Mouse (Mus musculus) liver, adult 2 months (tissue): ENCODE measurements at regions not wholly inside any gene's neighbourhood (a gene's known extent, or its start where the extent isn't known, plus 50 kb on each side); places are given as distances from the start of the nearest gene placed in this dataset.
"Not testable (repeated sequence)": the region's sequence is repeated elsewhere in the genome, so short reads cannot be mapped to it uniquely, and the experiment has no call there.

Source experiments
- DNase-seq: peaks from one replicate; pipeline ENCODE4 v3.0.0-alpha.2; 2011; ENCODE audit warnings: low read depth, low spot score; ENCODE audit errors: extremely low read depth
- H3K27ac ChIP-seq: fragments of 200-500 bp; replicated peaks from 2 replicates; pipeline ENCODE4 v1.5.1; 2012; ENCODE audit warnings: low read depth, mild to moderate bottlenecking, control low read depth, inconsistent platforms, low read length; ENCODE audit not compliant: insufficient read depth
- H3K27me3 ChIP-seq: fragments of 200-500 bp; 2 replicates; pipeline ENCODE4 v1.6.1; 2012; ENCODE audit warnings: mild to moderate bottlenecking, moderate library complexity, low read length, inconsistent platforms; ENCODE audit not compliant: control insufficient read depth, insufficient read depth
- H3K36me3 ChIP-seq: fragments of 200-500 bp; 2 replicates; pipeline ENCODE4 v1.6.1; 2012; ENCODE audit warnings: low read length, inconsistent platforms; ENCODE audit not compliant: control insufficient read depth, insufficient read depth
- H3K4me1 ChIP-seq: fragments of 200-500 bp; 2 replicates; pipeline ENCODE4 v1.6.1; 2011; ENCODE audit warnings: low read length; ENCODE audit not compliant: control insufficient read depth, insufficient read depth
- H3K4me3 ChIP-seq: fragments of 200-500 bp; 2 replicates; pipeline ENCODE4 v1.5.1; 2011; ENCODE audit warnings: low read depth, mild to moderate bottlenecking, control low read depth, low read length, moderate library complexity; ENCODE audit not compliant: insufficient read depth
- H3K79me2 ChIP-seq: fragments of 200-500 bp; 2 replicates; pipeline ENCODE4 v1.6.1; 2012; ENCODE audit warnings: inconsistent platforms, mild to moderate bottlenecking, low read length, moderate library complexity; ENCODE audit not compliant: control insufficient read depth, insufficient read depth
- H3K9ac ChIP-seq: fragments of 200-500 bp; 2 replicates; pipeline ENCODE4 v1.6.1; 2012; ENCODE audit warnings: low read depth, mild to moderate bottlenecking, control low read depth, inconsistent platforms, low read length
- CTCF ChIP-seq: fragments of 200-500 bp; IDR thresholded peaks from 2 replicates; pipeline ENCODE4 v1.5.1; 2011; ENCODE audit warnings: low read depth, low read length, control low read depth
- POLR2A ChIP-seq: fragments of 200-500 bp; IDR thresholded peaks from 2 replicates; pipeline ENCODE4 v1.6.1; 2011; ENCODE audit warnings: low read length, control low read depth; ENCODE audit not compliant: insufficient read depth; ENCODE audit errors: extremely low read depth
- WGBS: fragments of 180-500 bp; shearing (Covaris S2); methylation state at CpG from one replicate; pipeline ENCODE4 v1.1.7; 2018; 5-methylcytosine and 5-hydroxymethylcytosine counted together

- no peak overlapping the region for H3K27ac ChIP-seq
- peaks cover 8% of the 10 kb centered on the region; the same call in 1 of the 2 replicates for H3K4me1 ChIP-seq
- H3K36me3 ChIP-seq = no peaks in the 10 kb centered on the region
- H3K79me2 ChIP-seq = no peaks in the 10 kb centered on the region
- DNase-seq = peak; percentile 96
- WGBS = 28% methylated on average over 2 of the region's 2 CpGs
- TF ChIP-seq CTCF = no peak
- no peak for TF ChIP-seq POLR2A
- H3K27me3 ChIP-seq = no peaks in the 10 kb centered on the region
- no peak overlapping the region for H3K9ac ChIP-seq
- no peak overlapping the region for H3K4me3 ChIP-seq
Measured at GRCm38 (mm10) chr17:69821901-69822300, 147.0 kb upstream of the Dlgap1 start.

GRCm38 (mm10) chr17:69822921-69823320 lies 146.0 kb upstream of the Dlgap1 start:
- Histone ChIP-seq H3K79me2 (no peaks in the 10 kb centered on the region), H3K4me1 (peaks cover 8% of the 10 kb centered on the region; the same call in 1 of the 2 replicates), H3K4me3 (no peak overlapping the region), H3K27ac (no peak overlapping the region; the same call in 1 of the 2 replicates), H3K36me3 (no peaks in the 10 kb centered on the region), H3K9ac (no peak overlapping the region), H3K27me3 (no peaks in the 10 kb centered on the region)
- 22% methylated on average over 1 of the region's 1 CpGs for WGBS
- no peak for TF ChIP-seq POLR2A
- no peak for TF ChIP-seq CTCF
- peak; percentile 94 for DNase-seq

DNA sequence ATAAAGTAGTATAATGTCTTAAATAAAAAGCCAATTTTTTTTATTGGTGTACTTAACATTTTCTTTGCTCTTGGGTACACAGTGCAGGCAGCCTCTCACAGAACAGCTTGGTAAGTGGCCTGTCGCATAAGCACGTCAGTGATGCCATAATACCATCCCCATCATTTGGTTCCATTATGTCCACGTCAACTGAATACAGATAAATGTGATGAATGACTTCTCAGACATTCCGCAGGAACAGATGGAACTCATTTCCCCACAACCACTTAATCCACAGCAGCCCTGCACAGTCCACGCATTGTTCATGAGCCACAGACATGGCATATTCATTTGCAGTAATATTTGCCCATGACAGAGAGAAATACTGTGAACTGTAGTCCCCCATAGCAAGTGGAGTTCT lies 127.6 kb upstream of the Dlgap1 start:
- TF ChIP-seq CTCF = no peak
- no peak for TF ChIP-seq POLR2A
- Histone ChIP-seq H3K36me3 (no peaks in the 10 kb centered on the region), H3K9ac (no peak overlapping the region), H3K27ac (no peak overlapping the region), H3K79me2 (no peaks in the 10 kb centered on the region), H3K4me3 (no peak overlapping the region), H3K4me1 (no peaks in the 10 kb centered on the region), H3K27me3 (no peaks in the 10 kb centered on the region)
- WGBS = 80% methylated on average over 5 of the region's 5 CpGs
- no peak for DNase-seq

GRCm38 (mm10) chr17:69848306-69848705 lies 120.6 kb upstream of the Dlgap1 start:
- H3K9ac ChIP-seq = no peak overlapping the region
- H3K4me1 ChIP-seq = no peaks in the 10 kb centered on the region
- no peak overlapping the region for H3K27ac ChIP-seq
- 50% methylated on average over 1 of the region's 1 CpGs for WGBS
- TF ChIP-seq CTCF (no peak), POLR2A (no peak)
- H3K36me3 ChIP-seq = no peaks in the 10 kb centered on the region
- H3K27me3 ChIP-seq = no peaks in the 10 kb centered on the region
- no peak for DNase-seq
- H3K4me3 ChIP-seq = no peak overlapping the region
- H3K79me2 ChIP-seq = no peaks in the 10 kb centered on the region

- H3K9ac ChIP-seq = no peak overlapping the region
- H3K27ac ChIP-seq = no peak overlapping the region
- no peaks in the 10 kb centered on the region for H3K27me3 ChIP-seq
- no peak overlapping the region for H3K4me3 ChIP-seq
- TF ChIP-seq POLR2A = no peak
- peak; percentile 72 for TF ChIP-seq CTCF
- 13% methylated on average over 1 of the region's 1 CpGs for WGBS
- H3K36me3 ChIP-seq = no peaks in the 10 kb centered on the region
- H3K4me1 ChIP-seq = no peaks in the 10 kb centered on the region
- DNase-seq = no peak
- no peaks in the 10 kb centered on the region for H3K79me2 ChIP-seq
Measured at GRCm38 (mm10) chr17:69850075-69850474, 118.8 kb upstream of the Dlgap1 start.

DNA sequence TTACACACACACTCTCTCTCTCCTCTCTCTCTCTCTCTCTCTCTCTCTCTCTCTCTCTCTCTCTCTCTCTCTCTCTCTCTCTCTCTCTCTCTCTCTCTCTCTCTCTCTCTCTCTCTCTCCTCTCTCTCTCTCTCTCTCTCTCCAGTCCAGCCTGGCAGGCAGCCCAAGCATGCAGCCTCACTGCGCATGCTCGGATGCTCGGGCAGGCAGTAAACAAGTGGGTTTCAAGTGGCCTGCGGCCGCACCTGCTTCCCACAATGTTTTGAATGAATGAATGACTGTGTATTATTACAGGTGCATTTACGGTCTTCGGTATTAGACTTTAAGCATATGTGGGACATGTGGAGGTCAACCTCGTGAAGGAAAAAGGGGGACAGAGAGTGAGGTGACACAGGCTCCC lies 88.9 kb upstream of the Dlgap1 start:
- H3K4me1 ChIP-seq, H3K27me3 ChIP-seq: not testable (repeated sequence)
- WGBS = 91% methylated on average over 8 of the region's 8 CpGs

More for the DNA sequence above, 88.9 kb upstream of the Dlgap1 start:
- H3K27ac ChIP-seq, H3K4me3 ChIP-seq, H3K36me3 ChIP-seq, H3K79me2 ChIP-seq, DNase-seq, H3K9ac ChIP-seq: not testable (repeated sequence)
